Mouse (Mus musculus): ENCODE measurements around the gene Slc25a41.

Gene Slc25a41

GRCm38 (mm10) chr17:56990115-56990746 is 51.2 kb downstream of the Slc25a41 start, which contains the start of gene Clpp:
TSS of gene Clpp (plus strand) at chr17:56990305.
- peak; percentile 96 for DNase-seq

- peak; percentile 88 for DNase-seq
Observed at GRCm38 (mm10) chr17:56989467-56990114, 51.9 kb downstream of the Slc25a41 start.

GRCm38 (mm10) chr17:56988921-56989430 is 52.5 kb downstream of the Slc25a41 start:
- DNase-seq = peak; percentile 59

- DNase-seq = peak; percentile 47
Observed at GRCm38 (mm10) chr17:56988441-56988840, 53.0 kb downstream of the Slc25a41 start.

GRCm38 (mm10) chr17:56986105-56986805 is 55.2 kb downstream of the Slc25a41 start:
- DNase-seq = no peak

GRCm38 (mm10) chr17:56985656-56986055 is 55.8 kb downstream of the Slc25a41 start:
- no peak for DNase-seq

- no peak for DNase-seq
Observed at GRCm38 (mm10) chr17:56984886-56985285, 56.6 kb downstream of the Slc25a41 start.
